Mouse (Mus musculus) ovary, postnatal 36 days (tissue): ENCODE data around the gene Fam173a.

ENCODE experiments used
- DNase-seq: peaks from one replicate; pipeline ENCODE4 v3.0.0; 2022; ENCODE audit warnings: low spot score, mixed read lengths

Fam173a gene

GRCm38 (mm10) chr17:25796951-25797369 is 4.3 kb upstream of the Fam173a start, which contains the start of gene Metrn:
TSS of gene Metrn (minus strand) at chr17:25797136.
- peak; percentile 86 for DNase-seq

DNA sequence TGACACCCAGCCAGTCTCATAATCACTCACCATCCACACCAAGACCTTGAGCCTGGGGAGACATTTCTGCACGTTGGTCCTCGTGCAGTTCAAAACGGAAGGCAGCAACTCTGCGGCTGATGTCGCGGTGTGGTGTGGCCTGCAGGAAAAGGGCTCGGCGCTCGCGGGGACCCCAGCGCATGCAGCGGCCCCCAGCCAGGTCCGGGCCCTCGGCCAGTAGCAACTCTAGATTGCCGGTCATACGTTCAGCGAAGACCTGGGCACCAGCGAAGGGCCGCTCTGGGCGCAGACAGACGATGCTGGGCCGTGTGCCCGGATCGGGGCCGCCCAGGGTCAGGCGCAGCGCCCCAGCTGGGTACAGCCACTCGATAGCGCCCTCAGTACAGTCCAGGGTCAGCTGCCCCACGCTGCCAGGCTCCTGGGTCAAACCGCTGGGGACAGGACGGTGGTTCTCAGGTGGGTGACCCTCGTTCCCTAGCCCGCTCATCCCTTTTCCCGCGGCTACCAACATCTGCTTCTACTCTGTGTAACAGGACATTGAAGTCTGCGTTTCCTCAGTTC is 3.6 kb upstream of the Fam173a start:
- DNase-seq: no peak

DNA sequence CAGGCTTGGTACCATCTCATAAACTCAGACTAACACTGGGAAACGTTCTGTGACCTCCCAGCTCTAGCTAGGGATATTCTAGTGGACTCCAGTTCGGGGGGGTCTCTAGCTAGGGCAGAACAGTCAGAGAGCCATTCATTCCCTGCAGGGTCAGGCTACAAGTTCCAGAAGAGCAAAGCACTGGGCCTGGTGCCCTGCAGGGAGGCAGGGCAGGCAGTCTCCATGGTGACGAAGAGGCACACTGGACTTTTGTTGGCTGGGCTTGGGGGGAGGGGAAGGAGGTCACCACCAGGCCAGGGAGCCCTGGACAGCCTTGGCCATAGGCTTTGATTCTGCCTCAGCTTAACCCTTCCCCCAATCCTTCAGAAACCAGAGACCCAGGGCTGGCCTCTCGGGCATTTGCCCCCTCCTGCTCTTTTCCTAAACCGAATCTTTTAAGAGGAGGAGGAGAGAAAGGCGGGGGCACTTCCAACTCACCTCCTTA is 3.0 kb upstream of the Fam173a start, which contains the start of gene AC134908.4:
Gene AC134908.4, minus strand, starts transcription at position 51 of the 484 bp plus-strand sequence.
- DNase-seq: no peak

GRCm38 (mm10) chr17:25794998-25795397 is 2.3 kb upstream of the Fam173a start:
- DNase-seq: no peak

DNA sequence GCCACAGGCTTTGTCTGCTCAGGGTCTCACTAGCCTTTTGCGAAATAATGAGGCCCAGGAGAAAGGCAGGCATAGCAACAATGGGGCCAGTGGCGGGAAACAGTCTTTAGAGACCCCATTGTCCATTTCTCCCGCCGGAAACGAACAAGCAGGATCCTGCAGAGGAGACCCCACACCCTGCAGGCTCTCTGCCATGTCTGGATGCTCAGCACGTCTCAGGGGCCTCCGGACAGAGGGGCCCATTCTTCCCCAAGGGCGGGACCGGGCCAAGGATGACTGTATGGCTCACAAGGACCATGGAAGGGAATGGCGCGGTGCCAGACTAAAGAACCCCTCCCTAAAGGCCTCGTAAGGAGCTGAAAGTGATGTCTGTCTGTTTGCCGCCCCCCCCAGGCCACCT is 1.5 kb upstream of the Fam173a start:
- no peak for DNase-seq

DNA sequence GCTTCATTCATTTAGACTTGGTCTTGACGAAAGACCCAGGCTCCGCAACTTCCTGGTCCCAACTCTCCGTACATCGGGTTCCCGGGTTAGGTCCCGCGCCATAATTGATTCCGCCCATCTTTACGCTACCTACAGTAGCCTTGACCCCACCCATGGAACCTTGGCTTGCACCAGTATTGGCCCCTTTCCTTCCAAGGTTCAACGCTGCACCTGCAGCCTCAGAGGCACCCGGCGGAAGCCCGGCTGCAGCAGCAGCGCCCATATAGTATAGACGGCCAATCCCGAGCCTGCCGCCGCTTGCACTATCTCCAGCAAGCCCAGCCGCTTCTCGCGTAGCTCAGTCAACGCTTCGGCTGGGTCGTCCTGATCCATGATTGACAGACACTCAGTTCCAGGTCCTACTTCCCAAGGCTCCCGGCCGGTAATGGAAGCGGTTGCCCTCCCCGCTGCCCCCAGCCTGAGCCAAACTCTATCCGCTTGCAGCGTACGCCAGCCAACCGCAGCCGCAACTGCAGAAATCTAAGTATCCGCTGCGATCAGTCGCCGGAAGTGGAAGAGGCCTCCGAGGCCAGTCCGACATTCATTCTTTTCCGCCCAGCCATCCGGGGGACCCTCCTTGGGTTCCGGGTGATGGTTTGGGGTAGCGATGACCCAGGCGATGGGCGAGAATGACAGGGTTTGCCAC is 716 bp downstream of the Fam173a start:
- DNase-seq: peak; percentile 84

DNA sequence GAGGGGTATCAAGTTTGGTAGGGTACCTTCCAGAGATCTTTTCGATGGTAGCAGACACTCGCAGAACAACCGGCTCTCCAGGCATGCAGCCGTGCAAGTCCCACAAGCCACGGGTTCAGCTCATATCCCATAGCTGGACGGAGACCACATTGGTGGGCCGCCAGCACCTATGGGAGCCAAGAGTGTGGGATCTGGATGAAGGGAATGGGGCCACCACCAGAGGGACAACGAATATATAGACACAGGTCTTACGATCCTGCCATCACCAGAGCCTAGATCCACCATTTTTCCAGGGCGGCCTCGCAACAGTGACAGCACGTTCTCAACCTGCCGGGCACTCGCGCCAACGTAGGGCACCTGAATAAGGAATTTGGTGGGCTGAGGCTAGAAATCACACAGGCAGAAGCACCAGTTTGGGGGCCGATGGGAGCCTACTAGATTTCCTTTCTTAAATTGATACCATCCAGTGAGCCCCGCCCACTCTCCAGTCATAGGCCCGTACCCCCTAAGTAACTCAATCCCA is 1.3 kb downstream of the Fam173a start:
- no peak for DNase-seq

DNA sequence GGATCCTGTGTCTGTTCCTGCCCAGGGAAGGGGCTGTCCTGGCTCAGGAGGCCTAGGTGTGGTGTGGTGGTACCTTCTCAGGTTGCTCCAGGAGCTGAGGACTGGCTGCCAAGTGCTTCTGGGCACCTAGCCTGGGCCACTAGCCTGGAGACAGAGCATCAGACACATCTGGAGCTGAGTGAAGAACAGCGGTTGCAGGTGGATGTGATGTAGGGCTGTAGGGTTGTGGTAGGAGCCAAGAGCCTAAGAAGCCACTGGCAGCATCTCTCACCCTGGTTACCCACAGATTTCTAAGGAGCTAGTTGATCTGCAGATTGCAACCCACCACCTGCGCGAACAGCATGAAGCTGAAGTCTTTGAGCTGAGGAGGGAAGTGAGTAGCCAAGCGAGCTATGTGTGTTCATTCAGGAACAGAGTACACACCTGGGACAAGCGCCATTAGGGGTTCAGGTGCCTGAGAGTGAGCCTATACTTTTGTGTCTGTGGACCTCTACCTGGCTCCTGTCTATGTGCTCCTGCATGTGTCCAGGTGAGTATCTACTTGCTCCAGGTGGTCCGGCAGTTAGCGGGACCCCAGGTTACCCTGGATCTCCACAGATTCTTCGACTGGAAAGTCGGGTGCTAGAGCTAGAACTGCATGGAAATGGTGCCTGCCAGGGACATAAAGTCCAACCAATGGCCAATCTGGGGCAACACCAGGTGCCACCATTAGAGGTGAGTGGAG is 5.8 kb downstream of the Fam173a start:
- no peak for DNase-seq

DNA sequence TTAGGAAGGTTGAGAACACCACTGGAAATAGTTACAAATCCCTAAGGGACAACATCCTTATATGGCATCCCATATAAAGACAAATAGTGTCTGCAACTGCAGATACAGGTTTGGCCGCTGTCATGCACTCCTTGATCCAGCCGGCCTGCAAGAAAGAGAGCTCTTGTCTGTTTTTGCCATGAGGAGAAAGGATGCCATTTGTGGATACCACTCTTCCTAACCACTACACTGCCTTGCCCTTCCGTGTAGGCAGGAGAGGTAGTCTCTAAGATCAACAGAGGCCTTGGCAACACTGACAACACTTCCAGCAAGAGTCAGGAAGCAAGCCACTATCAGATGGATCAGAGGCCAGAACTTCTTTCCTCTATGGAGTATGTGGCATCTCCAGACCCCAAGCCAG is 6.4 kb downstream of the Fam173a start, which contains the start of gene Ccdc78:
Gene Ccdc78, plus strand, starts transcription at position 301 of the 400 bp plus-strand sequence.
- DNase-seq: no peak

DNA sequence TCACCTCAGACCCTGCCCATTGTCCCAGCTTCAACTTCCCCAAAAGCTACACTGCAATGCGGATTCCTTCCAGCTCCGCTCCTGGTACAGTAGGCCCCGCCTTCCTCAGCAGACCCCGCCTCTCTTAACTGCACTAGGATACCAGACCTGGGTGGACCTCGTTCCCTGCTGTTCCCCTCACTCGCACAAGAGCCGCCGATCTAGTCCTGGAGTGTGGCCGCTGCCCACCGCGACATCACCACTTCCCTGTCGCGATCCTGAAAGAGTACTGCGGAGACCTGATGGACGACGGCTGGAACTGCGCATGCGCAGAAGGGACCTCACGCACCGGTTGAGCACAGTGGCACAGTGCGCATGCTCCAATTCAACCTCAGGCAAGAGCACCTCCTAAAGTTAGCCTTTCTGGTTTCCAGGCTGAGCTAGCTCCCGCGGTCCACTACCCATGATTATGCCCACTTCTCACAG is 7.4 kb downstream of the Fam173a start, which contains the start of gene Haghl:
Gene Haghl, minus strand, starts transcription at position 393 of the 465 bp plus-strand sequence.
- DNase-seq: peak; percentile 93

GRCm38 (mm10) chr17:25783861-25784574 is 8.7 kb downstream of the Fam173a start:
- no peak for DNase-seq

DNA sequence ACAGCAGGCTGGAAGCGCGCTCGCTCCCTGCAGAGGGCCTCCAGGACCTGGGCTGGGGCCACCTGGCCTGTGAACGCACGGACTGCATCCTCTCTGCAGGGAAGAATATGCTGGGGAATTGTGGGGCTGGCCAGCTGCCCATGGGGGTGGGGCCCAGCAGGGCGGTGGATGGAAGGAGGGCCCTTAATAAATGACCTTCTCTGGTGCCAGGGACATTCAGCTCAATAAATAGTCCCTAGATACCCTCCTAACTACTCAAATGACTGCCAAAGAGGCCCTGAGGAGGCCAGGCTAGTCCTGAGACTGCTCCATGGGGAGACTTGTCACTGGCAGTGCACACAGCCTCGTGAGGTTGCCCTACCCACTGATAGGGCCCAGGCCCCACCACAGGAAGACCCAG is 9.6 kb downstream of the Fam173a start:
- no peak for DNase-seq

DNA sequence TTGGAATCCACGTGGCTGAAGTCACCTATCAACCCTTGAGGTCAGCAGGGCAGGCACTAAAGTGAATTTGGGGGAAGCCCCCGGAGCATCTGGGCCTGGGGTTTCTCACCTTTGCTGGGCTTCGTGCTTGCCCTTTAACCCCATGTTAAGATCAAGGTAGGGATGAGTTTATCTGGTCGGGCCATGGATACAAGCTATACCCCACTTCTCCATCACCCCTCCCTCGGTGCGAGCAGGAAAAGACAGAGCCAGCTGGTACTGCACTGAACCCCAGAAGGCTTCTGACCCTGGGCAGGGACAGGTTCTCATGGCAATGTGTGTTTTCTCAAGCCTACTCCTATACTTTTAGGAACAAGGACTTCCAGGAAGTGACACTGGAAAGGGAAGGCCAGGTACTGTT is 11.4 kb downstream of the Fam173a start:
- DNase-seq: no peak

- DNase-seq: peak; percentile 1
These were observed 14.8 kb downstream of the Fam173a start for GRCm38 (mm10) chr17:25777948-25778347.

GRCm38 (mm10) chr17:25775318-25776062 is 17.2 kb downstream of the Fam173a start:
- DNase-seq: peak; percentile 1

GRCm38 (mm10) chr17:25773549-25774120 is 19.1 kb downstream of the Fam173a start, which contains the start of gene Narfl:
TSS of gene Narfl (plus strand) at chr17:25773776.
- peak; percentile 97 for DNase-seq

- no peak for DNase-seq
These were observed 23.4 kb downstream of the Fam173a start for GRCm38 (mm10) chr17:25769331-25769730.

DNA sequence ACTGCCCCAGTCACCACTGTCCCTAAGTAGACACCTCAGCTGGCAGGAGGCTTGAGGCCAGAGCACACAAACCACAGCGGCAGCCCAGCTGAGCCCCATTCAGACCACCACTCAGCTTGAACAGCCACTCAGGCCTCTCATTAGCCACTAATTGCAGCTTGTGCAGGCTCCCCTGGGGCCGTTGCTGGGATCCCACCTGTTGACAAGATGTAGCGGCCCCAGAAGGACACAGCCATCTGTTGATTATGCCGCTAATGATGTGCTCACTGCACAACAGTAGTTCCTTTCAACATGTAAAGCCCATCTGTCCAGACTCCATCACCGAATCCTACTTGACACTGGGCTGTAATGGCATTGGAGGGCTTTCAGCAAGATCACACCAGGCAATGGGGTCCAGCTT is 26.8 kb downstream of the Fam173a start:
- no peak for DNase-seq

GRCm38 (mm10) chr17:25762591-25762990 is 30.1 kb downstream of the Fam173a start:
- no peak for DNase-seq

DNA sequence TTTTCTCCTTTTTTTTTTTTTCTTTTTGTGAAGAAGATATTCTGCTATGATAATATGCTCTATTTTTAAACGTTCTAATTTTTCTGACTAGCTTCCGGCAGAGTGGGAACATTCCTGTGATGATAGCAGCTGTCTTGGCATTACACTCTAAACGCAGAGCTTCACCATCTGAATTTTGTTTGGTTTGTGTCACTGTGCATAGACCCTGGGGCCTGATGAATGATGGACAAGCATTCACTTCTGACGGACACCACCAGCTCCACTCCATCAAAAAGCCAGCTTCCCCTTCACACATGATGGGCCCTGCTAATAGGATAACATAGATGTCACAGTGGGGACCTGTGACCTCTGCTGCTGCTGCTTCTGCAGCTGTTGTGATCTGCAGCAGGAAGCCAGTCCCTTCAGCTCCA is 31.1 kb downstream of the Fam173a start:
- no peak for DNase-seq
